In genomic region chr11:69386758-69387157, GRCm38 (mm10) we compare ENCODE assay signal across 13 mouse cellular contexts.
"Had no signal": no experiment of that assay in that cellular context is flagged by ENCODE, and none has a peak within 500 bp of the region (broad histone marks: within the 10 kb centered on the region; RNA-seq: fewer than 3 reads in every experiment).

No protein-coding gene starts in this region.

- H3K9me3 ChIP-seq: limb, embryonic 10.5 days; megakaryocyte, embryonic 14.5 days; midbrain, embryonic 12.5 days; neural tube, embryonic 15.5 days; stomach, embryonic 15.5 days had no signal

- DNase-seq: kidney, adult 18-20 months; kidney, postnatal 14 days; thymus, postnatal 36 days had no signal

- H3K36me3 ChIP-seq: midbrain, embryonic 12.5 days; neural tube, embryonic 15.5 days; stomach, embryonic 15.5 days had no signal

- ATAC-seq: inflammation-experienced regulatory T-cells, adult 6 months; midbrain, embryonic 16.5 days had no signal

- H3K27me3 ChIP-seq: midbrain, embryonic 12.5 days; neural tube, embryonic 15.5 days; stomach, embryonic 15.5 days had no signal

- H3K4me2 ChIP-seq: hindbrain, embryonic 14.5 days; liver, embryonic 11.5 days; midbrain, embryonic 12.5 days; neural tube, embryonic 15.5 days; stomach, embryonic 15.5 days had no signal

- H3K27ac ChIP-seq: hindbrain, embryonic 14.5 days; limb, embryonic 10.5 days; macrophage; midbrain, embryonic 12.5 days; neural tube, embryonic 15.5 days; stomach, embryonic 15.5 days had no signal

- H3K9ac ChIP-seq: hindbrain, embryonic 14.5 days; midbrain, embryonic 12.5 days; neural tube, embryonic 15.5 days; stomach, embryonic 15.5 days had no signal

- H3K4me3 ChIP-seq: limb, embryonic 10.5 days; megakaryocyte, embryonic 14.5 days; midbrain, embryonic 12.5 days; neural tube, embryonic 15.5 days; stomach, embryonic 15.5 days had no signal
